Mouse (Mus musculus): ENCODE data around the gene Mapkapk3. TPM values are rescaled to one million over a fixed set of nuclear protein-coding genes. Genes with fewer than 3 reads are reported as not detected.
A peak's percentile ranks its signal among the peaks of the same experiment; 100 is the strongest.
"Not testable (repeated sequence)": the region's sequence is repeated elsewhere in the genome, so short reads cannot be mapped to it uniquely, and the experiment has no call there.

Mapkapk3 gene
- polyA plus RNA-seq, 3 experiments from 2014 or later: 53.9 to 59.6 (median 59.2) TPM

GRCm38 (mm10) chr9:107307099-107307872 is 17.6 kb upstream of the Mapkapk3 start:
- no peak for ATAC-seq

GRCm38 (mm10) chr9:107306673-107307072 is 17.0 kb upstream of the Mapkapk3 start:
- not testable (repeated sequence) for ATAC-seq

- peak; percentile 71 for ATAC-seq
Measured at GRCm38 (mm10) chr9:107305601-107306542, 16.2 kb upstream of the Mapkapk3 start.

GRCm38 (mm10) chr9:107305012-107305411 is 15.3 kb upstream of the Mapkapk3 start:
- ATAC-seq: no peak

GRCm38 (mm10) chr9:107304383-107304782 is 14.7 kb upstream of the Mapkapk3 start:
- ATAC-seq: no peak

GRCm38 (mm10) chr9:107303900-107304299 is 14.2 kb upstream of the Mapkapk3 start:
- ATAC-seq: no peak

GRCm38 (mm10) chr9:107303121-107303820 is 13.6 kb upstream of the Mapkapk3 start:
- no peak for ATAC-seq

GRCm38 (mm10) chr9:107302592-107302991 is 12.9 kb upstream of the Mapkapk3 start:
- no peak for ATAC-seq

- ATAC-seq: no peak
Measured at GRCm38 (mm10) chr9:107301554-107302331, 12.1 kb upstream of the Mapkapk3 start.

GRCm38 (mm10) chr9:107300224-107300973 is 10.7 kb upstream of the Mapkapk3 start:
- no peak for ATAC-seq

- ATAC-seq: no peak
Measured at GRCm38 (mm10) chr9:107299783-107300182, 10.1 kb upstream of the Mapkapk3 start.

GRCm38 (mm10) chr9:107298876-107299275 is 9.2 kb upstream of the Mapkapk3 start:
- no peak for ATAC-seq

- ATAC-seq: peak; percentile 9
Measured at GRCm38 (mm10) chr9:107298059-107298780, 8.5 kb upstream of the Mapkapk3 start.

- ATAC-seq: no peak
Measured at GRCm38 (mm10) chr9:107297658-107298057, 8.0 kb upstream of the Mapkapk3 start.

- no peak for ATAC-seq
Measured at GRCm38 (mm10) chr9:107297059-107297458, 7.4 kb upstream of the Mapkapk3 start.

GRCm38 (mm10) chr9:107296501-107296965 is 6.9 kb upstream of the Mapkapk3 start:
- peak; percentile 65 for ATAC-seq

GRCm38 (mm10) chr9:107296041-107296440 is 6.4 kb upstream of the Mapkapk3 start:
- peak; percentile 42 for ATAC-seq

GRCm38 (mm10) chr9:107296016-107296040 is 6.2 kb upstream of the Mapkapk3 start, which contains the start of gene Cish:
Gene Cish (plus strand): TSS chr9:107296026.
- ATAC-seq: no peak

- ATAC-seq: peak; percentile 56
Measured at GRCm38 (mm10) chr9:107295616-107296015, 5.9 kb upstream of the Mapkapk3 start.

- ATAC-seq: no peak
Measured at GRCm38 (mm10) chr9:107294249-107294648, 4.6 kb upstream of the Mapkapk3 start.

- no peak for ATAC-seq
Measured at GRCm38 (mm10) chr9:107290897-107291296, 1.2 kb upstream of the Mapkapk3 start.
